Mouse (Mus musculus) midbrain, postnatal 0 days (tissue): ENCODE results near the gene Vegfb. TPM values are rescaled to one million over a fixed set of nuclear protein-coding genes. Genes with fewer than 3 reads are reported as not detected.

Experiments
- ATAC-seq: fragments of 200-750 bp; cut with Nextera tagmentation; 2 replicates; pipeline ENCODE4 v1.8.0; 2017; ENCODE audit warnings: moderate number of reproducible peaks, mild to moderate bottlenecking, moderate TSS enrichment, moderate library complexity; ENCODE audit not compliant: low FRiP score
- DNase-seq: peaks from one replicate; pipeline ENCODE4 v3.0.0-alpha.2; 2015; ENCODE audit warnings: low spot score
- H3K27ac ChIP-seq: fragments of 300-500 bp; sonication (generic); 2 replicates; pipeline ENCODE4 v1.5.1; 2014; ENCODE audit warnings: low read depth, mild to moderate bottlenecking, low read length, mixed read lengths
- H3K27me3 ChIP-seq: fragments of 300-500 bp; sonication (generic); 2 replicates; pipeline ENCODE4 v1.6.1; 2014; ENCODE audit warnings: low read length, control low read depth, mixed read lengths; ENCODE audit not compliant: insufficient read depth
- H3K36me3 ChIP-seq: fragments of 300-500 bp; sonication (generic); 2 replicates; pipeline ENCODE4 v1.6.1; 2014; ENCODE audit warnings: low read length, control low read depth, mixed read lengths; ENCODE audit not compliant: insufficient read depth
- H3K4me1 ChIP-seq: fragments of 300-500 bp; sonication (generic); 2 replicates; pipeline ENCODE4 v1.6.1; 2014; ENCODE audit warnings: mild to moderate bottlenecking, control low read depth, antibody characterized with exemption, low read length, mixed read lengths; ENCODE audit not compliant: insufficient read depth
- H3K4me2 ChIP-seq: fragments of 300-500 bp; sonication (generic); 2 replicates; pipeline ENCODE4 v1.6.1; 2014; ENCODE audit warnings: low read depth, mild to moderate bottlenecking, low read length, mixed read lengths; ENCODE audit not compliant: poor library complexity, severe bottlenecking
- H3K4me3 ChIP-seq: fragments of 300-500 bp; sonication (generic); 2 replicates; pipeline ENCODE4 v1.5.1; 2014; ENCODE audit warnings: low read depth, mild to moderate bottlenecking, low read length, moderate library complexity
- H3K9ac ChIP-seq: fragments of 300-500 bp; sonication (generic); replicated peaks from 2 replicates; pipeline ENCODE4 v1.6.1; 2014; ENCODE audit warnings: mild to moderate bottlenecking, low read length, moderate library complexity, mixed read lengths; ENCODE audit not compliant: poor library complexity, severe bottlenecking
- H3K9me3 ChIP-seq: fragments of 300-500 bp; sonication (generic); 2 replicates; pipeline ENCODE4 v1.6.1; 2016; ENCODE audit warnings: low read length, control low read depth
- CTCF ChIP-seq: IDR thresholded peaks from 2 replicates; pipeline ENCODE4 v1.5.1; 2016; ENCODE audit warnings: antibody characterized with exemption, mild to moderate bottlenecking
- WGBS: fragments of 180-500 bp; shearing (Covaris S2); extraction: QIAGEN DNeasy Blood & Tissue Kit; methylation state at CpG from one replicate; pipeline ENCODE4 v1.1.7; 2014; 5-methylcytosine and 5-hydroxymethylcytosine counted together
- polyA plus RNA-seq: library from polyadenylated mRNA; unstranded; fragments of >200 nt; fragmentation: Nextera tagmentation; extraction: Ambion mirVana; gene quantifications from 2 replicates; pipeline ENCODE4 v1.2.1, GENCODE M21; 2015
- total RNA-seq: library from RNA; depleted of rRNA; stranded (reverse); fragments of >200 nt; gene quantifications from 2 replicates; pipeline ENCODE4 v1.2.3, GENCODE M21; 2014

Vegfb gene
- total and polyA plus RNA-seq, 2 experiments from 2014 or later, result 44.4 to 77.7 TPM

GRCm38 (mm10) chr19:7017541-7018457, 30.3 kb upstream of the Vegfb start:
- Histone ChIP-seq H3K9me3 (no peaks in the 10 kb centered on the region), H3K36me3 (peaks cover 38% of the 10 kb centered on the region), H3K9ac (no peak overlapping the region), H3K27ac (no peak overlapping the region), H3K4me3 (no peak overlapping the region), H3K4me2 (no peak overlapping the region), H3K4me1 (no peaks in the 10 kb centered on the region), H3K27me3 (no peaks in the 10 kb centered on the region)
- DNase-seq (no peak), ATAC-seq (no peak)
- TF ChIP-seq CTCF, result no peak
- 79% methylated on average over 12 of the region's 12 CpGs for WGBS

DNA sequence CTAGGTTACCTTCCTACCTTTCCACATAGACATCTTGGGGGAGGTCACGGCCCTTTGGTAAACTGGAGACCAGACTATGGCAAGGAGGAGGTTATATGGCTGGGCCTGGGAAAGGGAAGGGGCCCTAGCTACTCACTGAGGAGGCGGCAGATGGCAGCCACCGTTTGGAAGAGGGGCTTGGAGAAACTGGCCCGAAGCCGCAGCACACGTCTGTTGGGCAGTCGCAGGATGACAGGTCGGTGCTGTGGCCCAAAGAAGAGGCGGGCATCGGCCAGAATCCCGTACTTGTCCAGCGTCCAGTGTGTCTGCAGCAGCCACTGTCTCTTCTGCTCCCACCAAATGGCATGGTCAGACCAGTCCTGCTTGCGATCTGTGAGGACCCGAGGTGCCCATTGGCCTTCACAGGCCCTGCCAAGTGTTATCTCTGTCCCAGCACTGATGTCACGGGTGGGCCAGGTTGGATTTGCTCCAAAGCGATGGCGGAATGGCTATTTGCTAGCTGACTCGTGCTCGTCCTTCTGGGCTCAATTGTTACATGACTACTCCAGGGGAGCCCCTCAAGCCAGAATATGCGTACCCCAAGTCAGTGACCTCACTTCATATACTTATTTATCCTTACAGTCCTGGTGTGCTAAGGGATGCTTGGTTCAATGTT, 27.2 kb upstream of the Vegfb start:
- WGBS, result 92% methylated on average over 20 of the region's 20 CpGs
- Histone ChIP-seq H3K36me3 (peaks cover 13% of the 10 kb centered on the region), H3K9me3 (no peaks in the 10 kb centered on the region), H3K4me1 (no peaks in the 10 kb centered on the region), H3K4me2 (no peak overlapping the region), H3K27me3 (no peaks in the 10 kb centered on the region), H3K9ac (no peak overlapping the region), H3K4me3 (no peak overlapping the region), H3K27ac (no peak overlapping the region)
- no peak for TF ChIP-seq CTCF
- no peak for DNase-seq
- ATAC-seq, result no peak

GRCm38 (mm10) chr19:7013984-7014383, 26.5 kb upstream of the Vegfb start:
- Histone ChIP-seq H3K4me3 (no peak overlapping the region), H3K4me2 (no peak overlapping the region), H3K36me3 (peaks cover 9% of the 10 kb centered on the region; the same call in 1 of the 2 replicates), H3K27me3 (no peaks in the 10 kb centered on the region), H3K9me3 (no peaks in the 10 kb centered on the region), H3K9ac (no peak overlapping the region), H3K27ac (no peak overlapping the region), H3K4me1 (no peaks in the 10 kb centered on the region)
- ATAC-seq (no peak), DNase-seq (no peak)
- no peak for TF ChIP-seq CTCF
- 89% methylated on average over 9 of the region's 9 CpGs for WGBS

DNA sequence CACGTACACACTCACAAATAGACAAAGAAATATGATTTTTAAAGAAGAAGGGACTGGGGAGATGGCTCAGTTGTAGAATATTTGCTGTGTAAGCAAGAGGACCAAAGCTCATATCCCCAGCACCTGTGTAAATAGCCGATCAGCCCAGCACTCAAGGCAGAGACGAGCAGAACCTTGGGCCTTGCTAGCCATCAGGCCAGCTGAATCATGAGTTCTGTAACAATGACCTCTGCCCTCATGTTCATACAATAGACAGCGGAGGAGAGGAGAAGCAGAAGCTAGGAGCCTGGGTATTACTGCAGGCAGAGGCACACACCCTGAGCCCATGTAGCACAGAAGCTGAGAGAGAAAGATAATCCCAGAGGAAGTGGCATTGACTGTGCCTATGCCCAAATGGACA, 25.0 kb upstream of the Vegfb start:
- no peak overlapping the region for H3K4me2 ChIP-seq
- H3K27me3 ChIP-seq, result no peaks in the 10 kb centered on the region
- no peak for TF ChIP-seq CTCF
- no peaks in the 10 kb centered on the region for H3K4me1 ChIP-seq
- no peak overlapping the region for H3K9ac ChIP-seq
- WGBS, result 81% methylated on average over 4 of the region's 4 CpGs
- no peaks in the 10 kb centered on the region for H3K9me3 ChIP-seq
- H3K27ac ChIP-seq, result no peak overlapping the region
- 0 out of 2 replicates have a peak, but pooled peaks cover 2% of the 10 kb centered on the region for H3K36me3 ChIP-seq
- ATAC-seq (no peak), DNase-seq (no peak)
- no peak overlapping the region for H3K4me3 ChIP-seq

DNA sequence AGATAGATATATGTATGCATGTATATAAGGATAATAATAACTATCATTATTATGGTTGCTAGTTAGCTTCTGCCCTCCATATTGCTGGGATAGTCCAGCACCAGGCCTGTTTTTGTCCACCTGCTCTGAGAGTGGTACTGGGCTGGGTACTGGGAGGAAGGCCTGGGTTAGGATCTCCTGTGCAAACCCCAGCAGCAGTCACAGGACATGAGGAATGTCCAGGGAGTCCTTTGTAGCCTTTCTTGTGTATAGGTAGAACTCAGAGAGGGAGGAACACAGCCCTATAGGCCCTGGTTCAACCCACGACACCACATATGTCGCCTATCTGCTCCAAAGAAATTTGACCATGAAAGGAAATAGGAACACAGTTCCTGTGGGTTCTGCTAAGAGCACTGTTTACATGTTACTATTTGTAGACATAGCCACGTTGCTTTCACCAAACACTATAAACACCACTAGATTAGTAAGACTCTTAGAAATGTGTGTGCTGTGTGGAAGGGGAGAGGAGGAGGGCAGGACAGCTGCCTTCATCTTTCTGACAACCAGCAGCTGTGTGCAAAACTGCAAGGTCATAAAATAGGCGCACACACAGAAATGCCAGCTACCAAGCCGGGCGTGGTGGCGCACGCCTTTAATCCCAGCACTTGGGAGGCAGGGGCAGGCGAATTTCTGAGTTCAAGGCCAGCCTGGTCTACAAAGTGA, 19.6 kb upstream of the Vegfb start:
- no peak for DNase-seq
- Histone ChIP-seq H3K4me3 (no peak overlapping the region), H3K27me3 (no peaks in the 10 kb centered on the region), H3K4me2 (no peak overlapping the region), H3K9ac (no peak overlapping the region), H3K9me3 (no peaks in the 10 kb centered on the region), H3K36me3 (no peaks in the 10 kb centered on the region), H3K27ac (no peak overlapping the region), H3K4me1 (no peaks in the 10 kb centered on the region)
- WGBS, result 94% methylated on average over 9 of the region's 9 CpGs
- no peak for TF ChIP-seq CTCF
- no peak for ATAC-seq
